Mouse (Mus musculus) forebrain, embryonic 16.5 days (tissue): ENCODE results near the gene Cars2. TPM values are rescaled to one million over a fixed set of nuclear protein-coding genes. Genes with fewer than 3 reads are reported as not detected.
A peak's percentile ranks its signal among the peaks of the same experiment; 100 is the strongest.

Experiments
- ATAC-seq: fragments of 200-750 bp; cut with Nextera tagmentation; 2 replicates; pipeline ENCODE4 v1.8.0; 2017; ENCODE audit warnings: mild to moderate bottlenecking, moderate library complexity
- H3K27ac ChIP-seq: fragments of 300-500 bp; sonication (generic); 2 replicates; pipeline ENCODE4 v1.5.1; 2014; ENCODE audit warnings: low read length, control low read depth
- H3K27me3 ChIP-seq: fragments of 300-500 bp; sonication (generic); replicated peaks from 2 replicates; pipeline ENCODE4 v1.6.1; 2014; ENCODE audit warnings: low read length; ENCODE audit not compliant: control insufficient read depth, insufficient read depth
- H3K36me3 ChIP-seq: fragments of 300-500 bp; sonication (generic); 2 replicates; pipeline ENCODE4 v1.6.1; 2014; ENCODE audit not compliant: control insufficient read depth, insufficient read depth
- H3K4me1 ChIP-seq: fragments of 300-500 bp; sonication (generic); replicated peaks from 2 replicates; pipeline ENCODE4 v1.6.1; 2014; ENCODE audit warnings: low read length; ENCODE audit not compliant: control insufficient read depth, insufficient read depth
- H3K4me2 ChIP-seq: fragments of 300-500 bp; sonication (generic); 2 replicates; pipeline ENCODE4 v1.6.1; 2014; ENCODE audit warnings: mild to moderate bottlenecking, low read length, control low read depth
- H3K4me3 ChIP-seq: fragments of 300-500 bp; sonication (generic); replicated peaks from 2 replicates; pipeline ENCODE4 v1.5.1; 2014; ENCODE audit warnings: mild to moderate bottlenecking, low read length, control low read depth
- H3K9ac ChIP-seq: fragments of 300-500 bp; sonication (generic); replicated peaks from 2 replicates; pipeline ENCODE4 v1.6.1; 2014; ENCODE audit warnings: low read depth, low read length, control low read depth
- H3K9me3 ChIP-seq: fragments of 300-500 bp; sonication (generic); 2 replicates; pipeline ENCODE4 v1.6.1; 2016; ENCODE audit warnings: low read length; ENCODE audit not compliant: control insufficient read depth
- WGBS: fragments of 180-500 bp; shearing (Covaris S2); extraction: QIAGEN DNeasy Blood & Tissue Kit; methylation state at CpG from one replicate; pipeline ENCODE4 v1.1.7; 2014; 5-methylcytosine and 5-hydroxymethylcytosine counted together
- polyA plus RNA-seq: library from polyadenylated mRNA; unstranded; fragments of >200 nt; fragmentation: Nextera tagmentation; extraction: Ambion mirVana; gene quantifications from 2 replicates; pipeline ENCODE4 v1.2.1, GENCODE M21; 2015

The Cars2 gene
- polyA plus RNA-seq, 1 experiment from 2014 or later: 34.1 TPM

GRCm38 (mm10) chr8:11481876-11482275 is 68.7 kb downstream of the Cars2 start:
- no peak for ATAC-seq
- Histone ChIP-seq H3K4me3 (no peak overlapping the region), H3K4me2 (no peak overlapping the region), H3K36me3 (no peaks in the 10 kb centered on the region), H3K9me3 (no peaks in the 10 kb centered on the region), H3K27me3 (peaks cover 40% of the 10 kb centered on the region), H3K9ac (no peak overlapping the region), H3K27ac (no peak overlapping the region), H3K4me1 (peaks cover 12% of the 10 kb centered on the region)
- WGBS: 68% methylated on average over 3 of the region's 3 CpGs

- Histone ChIP-seq H3K9me3 (no peaks in the 10 kb centered on the region), H3K27ac (no peak overlapping the region), H3K4me3 (no peak overlapping the region), H3K4me1 (peaks cover 18% of the 10 kb centered on the region), H3K27me3 (peaks cover 55% of the 10 kb centered on the region), H3K9ac (no peak overlapping the region), H3K36me3 (no peaks in the 10 kb centered on the region), H3K4me2 (no peak overlapping the region)
- 10% methylated on average over 14 of the region's 14 CpGs for WGBS
- no peak for ATAC-seq
These were observed 71.0 kb downstream of the Cars2 start for GRCm38 (mm10) chr8:11479591-11479990.

GRCm38 (mm10) chr8:11478807-11479527 is 71.6 kb downstream of the Cars2 start:
- Histone ChIP-seq H3K9me3 (no peaks in the 10 kb centered on the region), H3K27me3 (peaks cover 59% of the 10 kb centered on the region), H3K27ac (no peak overlapping the region), H3K9ac (no peak overlapping the region; the same call in 1 of the 2 replicates), H3K4me3 (peak overlapping the region; percentile 43), H3K36me3 (no peaks in the 10 kb centered on the region), H3K4me2 (peak overlapping the region; percentile 98), H3K4me1 (peaks cover 18% of the 10 kb centered on the region)
- WGBS: 2% methylated on average over 23 of the region's 23 CpGs
- peak; percentile 47 for ATAC-seq

GRCm38 (mm10) chr8:11477811-11478761 is 72.5 kb downstream of the Cars2 start, which contains the start of gene Rab20:
Gene Rab20 (minus strand): TSS chr8:11478710.
- H3K9me3 ChIP-seq: no peaks in the 10 kb centered on the region
- H3K4me2 ChIP-seq: peak within 1 kb of the TSS; percentile 98
- peak; percentile 85 for ATAC-seq
- peaks cover 64% of the 10 kb centered on the region for H3K27me3 ChIP-seq
- no peak within 1 kb of the TSS for H3K27ac ChIP-seq
- H3K4me3 ChIP-seq: peak within 1 kb of the TSS; percentile 43
- WGBS: under 1% methylated on average over 65 of the region's 69 CpGs
- no peaks in the 10 kb centered on the region for H3K36me3 ChIP-seq
- peak within 1 kb of the TSS; percentile 49 for H3K9ac ChIP-seq
- peaks cover 18% of the 10 kb centered on the region for H3K4me1 ChIP-seq

- Histone ChIP-seq H3K4me3 (peak overlapping the region; percentile 14; the same call in 1 of the 2 replicates), H3K4me1 (peaks cover 18% of the 10 kb centered on the region), H3K9me3 (no peaks in the 10 kb centered on the region), H3K27me3 (peaks cover 64% of the 10 kb centered on the region), H3K4me2 (peak overlapping the region; percentile 31), H3K9ac (no peak overlapping the region), H3K27ac (no peak overlapping the region), H3K36me3 (no peaks in the 10 kb centered on the region)
- WGBS: 4% methylated on average over 9 of the region's 9 CpGs
- ATAC-seq: no peak
These were observed 73.4 kb downstream of the Cars2 start for GRCm38 (mm10) chr8:11477178-11477553.

GRCm38 (mm10) chr8:11476338-11477177 is 74.0 kb downstream of the Cars2 start:
- Histone ChIP-seq H3K9me3 (no peaks in the 10 kb centered on the region), H3K4me3 (peak overlapping the region; percentile 14; the same call in 1 of the 2 replicates), H3K9ac (no peak overlapping the region), H3K36me3 (no peaks in the 10 kb centered on the region), H3K4me1 (peaks cover 18% of the 10 kb centered on the region), H3K4me2 (peak overlapping the region; percentile 31), H3K27me3 (peaks cover 62% of the 10 kb centered on the region), H3K27ac (no peak overlapping the region)
- ATAC-seq: no peak
- WGBS: 9% methylated on average over 24 of the region's 24 CpGs

- Histone ChIP-seq H3K4me3 (no peak overlapping the region), H3K9me3 (no peaks in the 10 kb centered on the region), H3K4me2 (no peak overlapping the region), H3K4me1 (peaks cover 18% of the 10 kb centered on the region), H3K27me3 (peaks cover 60% of the 10 kb centered on the region), H3K36me3 (no peaks in the 10 kb centered on the region), H3K9ac (no peak overlapping the region), H3K27ac (no peak overlapping the region)
- WGBS: 19% methylated on average over 2 of the region's 2 CpGs
- no peak for ATAC-seq
These were observed 74.7 kb downstream of the Cars2 start for GRCm38 (mm10) chr8:11475876-11476275.

- Histone ChIP-seq H3K27me3 (peaks cover 57% of the 10 kb centered on the region), H3K36me3 (no peaks in the 10 kb centered on the region), H3K4me2 (no peak overlapping the region), H3K9ac (no peak overlapping the region), H3K4me1 (peaks cover 18% of the 10 kb centered on the region), H3K9me3 (no peaks in the 10 kb centered on the region), H3K4me3 (no peak overlapping the region), H3K27ac (no peak overlapping the region)
- 10% methylated on average over 9 of the region's 10 CpGs for WGBS
- no peak for ATAC-seq
These were observed 75.2 kb downstream of the Cars2 start for GRCm38 (mm10) chr8:11475397-11475796.
